Mouse (Mus musculus) thymus, adult 2 months (tissue): ENCODE measurements around the gene Lat. TPM values are rescaled to one million over a fixed set of nuclear protein-coding genes. Genes with fewer than 3 reads are reported as not detected.
"Not testable (repeated sequence)": the region's sequence is repeated elsewhere in the genome, so short reads cannot be mapped to it uniquely, and the experiment has no call there.

Experiments
- DNase-seq: peaks from one replicate; pipeline ENCODE4 v3.0.0; 2021
- H3K27ac ChIP-seq: fragments of 200-500 bp; 2 replicates; pipeline ENCODE4 v1.5.1; 2012; ENCODE audit warnings: low read length, control low read depth; ENCODE audit not compliant: control insufficient read depth, insufficient read depth
- H3K27me3 ChIP-seq: fragments of 200-500 bp; 2 replicates; pipeline ENCODE4 v1.6.1; 2012; ENCODE audit warnings: mild to moderate bottlenecking, low read length, moderate library complexity, mixed read lengths; ENCODE audit not compliant: control insufficient read depth, insufficient read depth
- H3K36me3 ChIP-seq: fragments of 200-500 bp; 2 replicates; pipeline ENCODE4 v1.6.1; 2012; ENCODE audit warnings: mild to moderate bottlenecking, low read length, moderate library complexity; ENCODE audit not compliant: control insufficient read depth, insufficient read depth
- H3K4me1 ChIP-seq: fragments of 200-500 bp; replicated peaks from 2 replicates; pipeline ENCODE4 v1.6.1; 2012; ENCODE audit warnings: low read length; ENCODE audit not compliant: control insufficient read depth, insufficient read depth
- H3K4me3 ChIP-seq: fragments of 200-500 bp; 2 replicates; pipeline ENCODE4 v1.5.1; 2012; ENCODE audit warnings: mild to moderate bottlenecking, low read length, control low read depth, moderate library complexity; ENCODE audit not compliant: control insufficient read depth, insufficient read depth
- CTCF ChIP-seq: fragments of 200-500 bp; IDR thresholded peaks from 2 replicates; pipeline ENCODE4 v1.5.1; 2012; ENCODE audit warnings: mild to moderate bottlenecking, control low read depth, low read length, moderate library complexity, borderline replicate concordance; ENCODE audit not compliant: control insufficient read depth, poor library complexity, insufficient read depth; ENCODE audit errors: extremely low read depth
- POLR2A ChIP-seq: fragments of 200-500 bp; IDR thresholded peaks from 2 replicates; pipeline ENCODE4 v1.6.1; 2012; ENCODE audit warnings: mild to moderate bottlenecking, low read length, control low read depth, moderate library complexity; ENCODE audit not compliant: control insufficient read depth, poor library complexity, insufficient read depth; ENCODE audit errors: extremely low read depth
- WGBS: fragments of 180-500 bp; shearing (Covaris S2); methylation state at CpG from one replicate; pipeline ENCODE4 v1.1.7; 2018; 5-methylcytosine and 5-hydroxymethylcytosine counted together
- polyA plus RNA-seq: library from polyadenylated mRNA; depleted of rRNA; stranded (reverse); fragments of >200 nt; gene quantifications from 2 replicates; pipeline ENCODE4 v1.2.3, GENCODE M21; 2012

The Lat gene
- polyA plus RNA-seq, 1 experiment = 2,604 TPM

DNA sequence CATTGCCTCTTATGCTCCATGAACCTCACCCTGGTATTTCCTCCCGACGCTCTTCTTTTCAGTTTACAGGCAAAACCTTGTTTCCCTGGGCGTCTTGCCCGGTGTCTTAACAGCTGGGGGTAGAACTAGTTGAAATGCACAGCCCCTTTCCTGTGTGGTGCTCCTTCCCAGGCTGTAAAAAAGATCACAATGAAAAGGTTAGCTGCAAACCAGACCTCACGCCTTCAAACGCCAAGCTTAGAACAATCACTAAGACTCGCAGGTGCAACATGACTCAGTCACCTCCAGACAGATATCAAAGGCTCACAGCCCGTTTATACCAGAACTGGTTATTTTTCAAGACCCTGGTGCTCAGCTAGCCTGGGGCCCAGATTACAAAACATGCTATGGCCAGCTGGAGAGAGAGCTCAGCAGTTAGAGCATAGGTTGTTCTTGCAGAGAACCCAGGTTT lies 29.8 kb downstream of the Lat start:
- H3K4me3 ChIP-seq = peak overlapping the region; percentile 5; the same call in 1 of the 2 replicates
- no peaks in the 10 kb centered on the region for H3K36me3 ChIP-seq
- H3K4me1 ChIP-seq = peaks cover 42% of the 10 kb centered on the region
- peak; percentile 64 for DNase-seq
- H3K27me3 ChIP-seq = no peaks in the 10 kb centered on the region
- TF ChIP-seq POLR2A = no peak
- WGBS = 6% methylated on average over 8 of the region's 8 CpGs
- H3K27ac ChIP-seq = peak overlapping the region; percentile 98

GRCm38 (mm10) chr7:126338906-126339305 lies 30.5 kb downstream of the Lat start:
- Histone ChIP-seq H3K36me3 (no peaks in the 10 kb centered on the region), H3K4me1 (peaks cover 39% of the 10 kb centered on the region), H3K27ac (peak overlapping the region; percentile 98), H3K4me3 (peak overlapping the region; percentile 5; the same call in 1 of the 2 replicates), H3K27me3 (no peaks in the 10 kb centered on the region)
- WGBS = 74% methylated on average over 8 of the region's 8 CpGs
- DNase-seq = no peak
- TF ChIP-seq POLR2A = no peak
- TF ChIP-seq CTCF = no peak

- H3K36me3 ChIP-seq = no peaks in the 10 kb centered on the region
- no peak for DNase-seq
- no peaks in the 10 kb centered on the region for H3K27me3 ChIP-seq
- no peak overlapping the region for H3K4me3 ChIP-seq
- WGBS = 95% methylated on average over 1 of the region's 1 CpGs
- no peak for TF ChIP-seq CTCF
- TF ChIP-seq POLR2A = no peak
- no peak overlapping the region for H3K27ac ChIP-seq
- H3K4me1 ChIP-seq = peaks cover 37% of the 10 kb centered on the region
Measured at GRCm38 (mm10) chr7:126335556-126335955, 33.8 kb downstream of the Lat start.

DNA sequence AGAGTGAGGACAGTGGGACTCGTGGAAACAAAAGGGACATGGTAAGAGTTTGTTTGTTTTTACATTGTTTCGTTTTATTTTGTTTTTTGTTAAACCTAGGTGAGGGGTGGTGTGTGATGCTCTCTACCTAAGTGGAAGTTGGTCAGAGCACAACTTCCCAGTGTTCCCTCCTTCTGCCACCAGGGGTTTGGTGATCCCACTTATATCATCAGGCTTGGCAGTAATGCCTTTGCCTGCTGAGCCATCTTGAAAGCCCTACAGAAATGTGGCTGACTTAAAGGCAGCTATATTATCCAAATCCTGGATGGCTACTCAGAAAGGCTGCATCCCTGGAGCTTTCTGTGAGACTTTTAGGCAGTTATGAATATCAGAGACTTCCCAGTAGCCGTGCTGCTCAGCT lies 36.7 kb downstream of the Lat start:
- H3K4me3 ChIP-seq = no peak overlapping the region
- 95% methylated on average over 3 of the region's 3 CpGs for WGBS
- no peaks in the 10 kb centered on the region for H3K27me3 ChIP-seq
- no peak for DNase-seq
- H3K36me3 ChIP-seq = no peaks in the 10 kb centered on the region
- H3K27ac ChIP-seq = no peak overlapping the region
- TF ChIP-seq POLR2A = no peak
- TF ChIP-seq CTCF = no peak
- peaks cover 17% of the 10 kb centered on the region for H3K4me1 ChIP-seq

DNA sequence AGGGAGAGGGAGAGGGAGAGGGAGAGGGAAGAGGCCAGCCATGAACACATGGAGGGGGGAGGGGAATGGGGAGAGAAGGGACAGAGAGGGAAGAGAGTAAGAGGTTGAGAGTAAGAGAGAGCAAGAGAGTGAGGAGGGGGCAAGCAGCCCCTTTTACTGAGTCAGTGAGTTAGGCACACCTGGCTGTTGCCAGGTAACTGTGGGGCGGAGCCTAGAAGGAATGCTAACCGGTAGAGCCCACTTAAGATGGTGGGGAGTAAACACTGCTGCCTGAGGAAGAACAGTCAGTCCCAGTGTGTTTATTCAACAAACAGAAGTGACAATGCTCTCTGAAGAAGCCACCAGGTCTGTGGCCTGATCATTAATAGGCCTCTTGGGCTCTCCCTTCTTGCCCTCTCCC lies 38.7 kb downstream of the Lat start:
- no peak for DNase-seq
- 64% methylated on average over 2 of the region's 2 CpGs for WGBS
- peaks cover 16% of the 10 kb centered on the region for H3K4me1 ChIP-seq
- no peaks in the 10 kb centered on the region for H3K36me3 ChIP-seq
- H3K27me3 ChIP-seq = no peaks in the 10 kb centered on the region
- H3K27ac ChIP-seq = peak overlapping the region; percentile 76
- no peak overlapping the region for H3K4me3 ChIP-seq
- TF ChIP-seq CTCF = no peak
- TF ChIP-seq POLR2A = no peak

GRCm38 (mm10) chr7:126329907-126330645 lies 39.3 kb downstream of the Lat start:
- peak overlapping the region; percentile 67 for H3K27ac ChIP-seq
- peak; percentile 39 for DNase-seq
- no peaks in the 10 kb centered on the region for H3K36me3 ChIP-seq
- TF ChIP-seq CTCF (no peak), POLR2A (no peak)
- peaks cover 16% of the 10 kb centered on the region for H3K4me1 ChIP-seq
- 16% methylated on average over 9 of the region's 9 CpGs for WGBS
- no peak overlapping the region for H3K4me3 ChIP-seq
- no peaks in the 10 kb centered on the region for H3K27me3 ChIP-seq

GRCm38 (mm10) chr7:126328848-126329247 lies 40.5 kb downstream of the Lat start:
- not testable (repeated sequence) for H3K4me3 ChIP-seq, H3K27me3 ChIP-seq, DNase-seq, H3K36me3 ChIP-seq, H3K27ac ChIP-seq
- 88% methylated on average over 5 of the region's 6 CpGs for WGBS
- peaks cover 16% of the 10 kb centered on the region for H3K4me1 ChIP-seq

- H3K4me3 ChIP-seq, H3K27me3 ChIP-seq, DNase-seq, H3K36me3 ChIP-seq, H3K27ac ChIP-seq, H3K4me1 ChIP-seq: not testable (repeated sequence)
- 72% methylated on average over 9 of the region's 9 CpGs for WGBS
Measured at GRCm38 (mm10) chr7:126325576-126326273, 43.6 kb downstream of the Lat start.
